Mouse (Mus musculus): ENCODE data around the gene Hnrnpk. TPM values are rescaled to one million over a fixed set of nuclear protein-coding genes. Genes with fewer than 3 reads are reported as not detected.
"Not testable (repeated sequence)": the region's sequence is repeated elsewhere in the genome, so short reads cannot be mapped to it uniquely, and the experiment has no call there.

Hnrnpk gene
- polyA plus RNA-seq, 1 experiment from 2014 or later: 2,271 TPM

- ATAC-seq: no peak
- Histone ChIP-seq H3K9ac (no peak overlapping the region), H3K4me3 (no peak overlapping the region), H3K9me3 (replicated peaks) (no peaks in the 10 kb centered on the region), H3K4me1 (no peaks in the 10 kb centered on the region), H3K4me2 (no peak overlapping the region), H3K27me3 (no peaks in the 10 kb centered on the region), H3K36me3 (ENCODE audit: poor library complexity, severe bottlenecking) (peaks cover 18% of the 10 kb centered on the region; the same call in 1 of the 2 replicates), H3K27ac (no peak overlapping the region)
- WGBS: 88% methylated on average over 5 of the region's 5 CpGs
Measured at GRCm38 (mm10) chr13:58415838-58416237, 12.7 kb upstream of the Hnrnpk start.

GRCm38 (mm10) chr13:58415374-58415773, 12.2 kb upstream of the Hnrnpk start:
- H3K4me1 ChIP-seq: no peaks in the 10 kb centered on the region
- H3K27ac ChIP-seq: no peak overlapping the region
- H3K4me2 ChIP-seq: no peak overlapping the region
- peaks cover 21% of the 10 kb centered on the region for H3K36me3 ChIP-seq (ENCODE audit: poor library complexity, severe bottlenecking)
- ATAC-seq: no peak
- H3K4me3 ChIP-seq: no peak overlapping the region
- no peaks in the 10 kb centered on the region for H3K27me3 ChIP-seq
- no peak overlapping the region for H3K9ac ChIP-seq
- 92% methylated on average over 6 of the region's 6 CpGs for WGBS
- no peaks in the 10 kb centered on the region for H3K9me3 ChIP-seq (replicated peaks)

GRCm38 (mm10) chr13:58411073-58411472, 7.9 kb upstream of the Hnrnpk start:
- no peak overlapping the region for H3K9ac ChIP-seq
- peaks cover 28% of the 10 kb centered on the region for H3K36me3 ChIP-seq (ENCODE audit: poor library complexity, severe bottlenecking)
- H3K4me2 ChIP-seq: no peak overlapping the region
- H3K9me3 ChIP-seq (replicated peaks): no peaks in the 10 kb centered on the region
- no peaks in the 10 kb centered on the region for H3K27me3 ChIP-seq
- ATAC-seq: no peak
- 97% methylated on average over 4 of the region's 4 CpGs for WGBS
- H3K27ac ChIP-seq: no peak overlapping the region
- H3K4me1 ChIP-seq: no peaks in the 10 kb centered on the region
- no peak overlapping the region for H3K4me3 ChIP-seq

GRCm38 (mm10) chr13:58402744-58403110, 416 bp downstream of the Hnrnpk start:
- Histone ChIP-seq H3K36me3 (ENCODE audit: poor library complexity, severe bottlenecking) (peaks cover 10% of the 10 kb centered on the region), H3K9ac (peak overlapping the region; percentile 100), H3K4me1 (peaks cover 17% of the 10 kb centered on the region), H3K27ac (peak overlapping the region; percentile 100), H3K4me2 (peak overlapping the region; percentile 59), H3K4me3 (peak overlapping the region; percentile 99), H3K9me3 (replicated peaks) (no peaks in the 10 kb centered on the region), H3K27me3 (no peaks in the 10 kb centered on the region)
- ATAC-seq: peak; percentile 71
- WGBS: 1% methylated on average over 42 of the region's 48 CpGs

- peak within 1 kb of the TSS; percentile 100 for H3K9ac ChIP-seq
- peaks cover 16% of the 10 kb centered on the region for H3K36me3 ChIP-seq (ENCODE audit: poor library complexity, severe bottlenecking)
- peak within 1 kb of the TSS; percentile 82 for H3K4me2 ChIP-seq
- H3K4me3 ChIP-seq: peak within 1 kb of the TSS; percentile 99
- no peaks in the 10 kb centered on the region for H3K9me3 ChIP-seq (replicated peaks)
- ATAC-seq: peak; percentile 95
- peak within 1 kb of the TSS; percentile 100 for H3K27ac ChIP-seq
- peaks cover 17% of the 10 kb centered on the region for H3K4me1 ChIP-seq
- H3K27me3 ChIP-seq: no peaks in the 10 kb centered on the region
- under 1% methylated on average over 87 of the region's 91 CpGs for WGBS
Measured at GRCm38 (mm10) chr13:58402003-58402743, 970 bp downstream of the Hnrnpk start, which contains the start of gene Rmi1. Rmi1 (plus strand) TSS chr13:58402248.

GRCm38 (mm10) chr13:58401135-58402002, 1.8 kb downstream of the Hnrnpk start:
- peak overlapping the region; percentile 100 for H3K9ac ChIP-seq
- H3K4me1 ChIP-seq: peaks cover 17% of the 10 kb centered on the region
- H3K4me3 ChIP-seq: peak overlapping the region; percentile 99
- H3K27me3 ChIP-seq: no peaks in the 10 kb centered on the region
- under 1% methylated on average over 80 of the region's 100 CpGs for WGBS
- peak; percentile 31 for ATAC-seq
- H3K36me3 ChIP-seq (ENCODE audit: poor library complexity, severe bottlenecking): peaks cover 23% of the 10 kb centered on the region
- peak overlapping the region; percentile 82 for H3K4me2 ChIP-seq
- H3K27ac ChIP-seq: peak overlapping the region; percentile 100
- H3K9me3 ChIP-seq (replicated peaks): no peaks in the 10 kb centered on the region

- 0% methylated on average over 11 of the region's 11 CpGs for WGBS
- Histone ChIP-seq H3K4me2 (peak overlapping the region; percentile 82), H3K36me3 (ENCODE audit: poor library complexity, severe bottlenecking) (peaks cover 31% of the 10 kb centered on the region), H3K9ac (peak overlapping the region; percentile 100), H3K27me3 (no peaks in the 10 kb centered on the region), H3K4me3 (peak overlapping the region; percentile 99), H3K27ac (no peak overlapping the region), H3K4me1 (peaks cover 17% of the 10 kb centered on the region), H3K9me3 (replicated peaks) (no peaks in the 10 kb centered on the region)
- ATAC-seq: no peak
Measured at GRCm38 (mm10) chr13:58400576-58400975, 2.6 kb downstream of the Hnrnpk start.

GRCm38 (mm10) chr13:58397651-58398050, 5.5 kb downstream of the Hnrnpk start:
- Histone ChIP-seq H3K4me2 (no peak overlapping the region), H3K4me3 (no peak overlapping the region), H3K4me1 (peaks cover 11% of the 10 kb centered on the region), H3K27me3 (no peaks in the 10 kb centered on the region), H3K36me3 (ENCODE audit: poor library complexity, severe bottlenecking) (peaks cover 58% of the 10 kb centered on the region), H3K27ac (no peak overlapping the region), H3K9me3 (replicated peaks) (no peaks in the 10 kb centered on the region), H3K9ac (no peak overlapping the region)
- no peak for ATAC-seq
- WGBS: 83% methylated on average over 13 of the region's 13 CpGs

- H3K27ac ChIP-seq; H3K4me2 ChIP-seq; H3K9me3 ChIP-seq (replicated peaks); H3K27me3 ChIP-seq; H3K4me1 ChIP-seq; H3K9ac ChIP-seq; H3K4me3 ChIP-seq; ATAC-seq: not testable (repeated sequence)
- WGBS: 90% methylated on average over 11 of the region's 11 CpGs
- peaks cover 81% of the 10 kb centered on the region for H3K36me3 ChIP-seq (ENCODE audit: poor library complexity, severe bottlenecking)
Measured at GRCm38 (mm10) chr13:58394392-58394791, 8.8 kb downstream of the Hnrnpk start.

GRCm38 (mm10) chr13:58389324-58389951, 13.7 kb downstream of the Hnrnpk start:
- no peak overlapping the region for H3K4me2 ChIP-seq
- no peaks in the 10 kb centered on the region; the same call in 1 of the 2 replicates for H3K4me1 ChIP-seq
- no peaks in the 10 kb centered on the region for H3K27me3 ChIP-seq
- H3K9ac ChIP-seq: no peak overlapping the region
- no peak for ATAC-seq
- WGBS: 82% methylated on average over 2 of the region's 2 CpGs
- H3K36me3 ChIP-seq (ENCODE audit: poor library complexity, severe bottlenecking): peaks cover 48% of the 10 kb centered on the region
- H3K9me3 ChIP-seq (replicated peaks): no peaks in the 10 kb centered on the region
- no peak overlapping the region for H3K4me3 ChIP-seq
- H3K27ac ChIP-seq: no peak overlapping the region

- no peaks in the 10 kb centered on the region for H3K27me3 ChIP-seq
- no peak overlapping the region for H3K4me3 ChIP-seq
- peaks cover 38% of the 10 kb centered on the region for H3K36me3 ChIP-seq (ENCODE audit: poor library complexity, severe bottlenecking)
- no peak overlapping the region for H3K9ac ChIP-seq
- ATAC-seq: no peak
- WGBS: 54% methylated on average over 3 of the region's 3 CpGs
- H3K9me3 ChIP-seq (replicated peaks): no peaks in the 10 kb centered on the region
- peaks cover 5% of the 10 kb centered on the region for H3K4me1 ChIP-seq
- no peak overlapping the region for H3K4me2 ChIP-seq
- no peak overlapping the region; the same call in 1 of the 2 replicates for H3K27ac ChIP-seq
Measured at GRCm38 (mm10) chr13:58388379-58388778, 14.8 kb downstream of the Hnrnpk start.

- peaks cover 36% of the 10 kb centered on the region for H3K36me3 ChIP-seq (ENCODE audit: poor library complexity, severe bottlenecking)
- peak; percentile 49; the same call in 1 of the 2 replicates for ATAC-seq
- H3K4me1 ChIP-seq: peaks cover 5% of the 10 kb centered on the region
Measured at GRCm38 (mm10) chr13:58387948-58388347, 15.2 kb downstream of the Hnrnpk start.

More at GRCm38 (mm10) chr13:58387948-58388347, 15.2 kb downstream of the Hnrnpk start:
- Histone ChIP-seq H3K27ac (no peak overlapping the region; the same call in 1 of the 2 replicates), H3K4me2 (no peak overlapping the region), H3K4me3 (no peak overlapping the region), H3K27me3 (no peaks in the 10 kb centered on the region), H3K9ac (no peak overlapping the region), H3K9me3 (replicated peaks) (no peaks in the 10 kb centered on the region)
- 15% methylated on average over 7 of the region's 7 CpGs for WGBS
